Mouse (Mus musculus): ENCODE data around the gene Atxn7. TPM values are rescaled to one million over a fixed set of nuclear protein-coding genes. Genes with fewer than 3 reads are reported as not detected.
A peak's percentile ranks its signal among the peaks of the same experiment; 100 is the strongest.

Atxn7 gene
- polyA plus RNA-seq, 1 experiment from 2014 or later: 4.8 TPM

DNA sequence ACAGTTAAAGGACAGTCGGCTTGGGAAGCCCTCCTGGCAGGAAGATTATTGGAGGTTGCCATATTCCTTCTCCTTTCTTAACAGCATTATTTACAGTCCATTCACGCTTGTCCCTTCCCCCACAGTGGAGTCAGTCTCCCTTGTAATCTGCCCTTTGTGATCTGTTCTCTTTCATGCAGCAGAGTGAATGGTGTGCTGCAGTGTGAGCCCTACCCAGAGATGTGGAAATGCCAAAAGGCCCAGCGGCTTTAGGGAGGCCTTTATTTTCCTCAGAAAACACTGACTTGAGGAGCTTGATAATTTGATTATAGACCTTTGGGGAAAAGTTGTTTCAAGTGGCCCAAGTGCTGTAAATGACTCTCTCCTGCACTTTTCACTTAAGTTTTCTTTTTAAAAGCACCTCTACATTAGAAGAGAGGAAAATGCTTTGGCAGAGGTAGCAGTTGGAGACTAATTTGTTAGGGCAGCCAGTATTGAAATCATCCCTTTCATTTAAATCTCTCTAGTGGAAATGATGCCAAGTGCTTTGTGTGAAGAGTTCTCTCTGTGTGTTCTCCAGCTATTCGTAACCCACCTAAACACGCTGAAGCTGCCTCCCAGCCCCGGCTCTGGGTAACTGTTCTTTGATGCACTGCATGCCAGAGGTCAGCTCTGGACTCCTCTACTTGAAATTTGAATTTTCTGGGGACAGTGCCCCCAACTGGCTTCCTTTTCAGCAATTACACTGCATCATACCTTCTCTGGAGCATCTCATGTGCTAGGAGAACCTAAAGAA is 109.5 kb downstream of the Atxn7 start:
- Histone ChIP-seq H3K4me3 (no peak overlapping the region), H3K27ac (peak overlapping the region; percentile 85), H3K4me2 (replicated peaks) (0 out of 2 replicates have a peak overlapping the region, but pooled peaks have one; percentile 15), H3K9ac (no peak overlapping the region), H3K27me3 (no peaks in the 10 kb centered on the region), H3K9me3 (replicated peaks) (no peaks in the 10 kb centered on the region), H3K36me3 (no peaks in the 10 kb centered on the region), H3K4me1 (peaks cover 37% of the 10 kb centered on the region)
- peak; percentile 93 for ATAC-seq (ENCODE audit: low FRiP score)
- 11% methylated on average over 6 of the region's 6 CpGs for WGBS

DNA sequence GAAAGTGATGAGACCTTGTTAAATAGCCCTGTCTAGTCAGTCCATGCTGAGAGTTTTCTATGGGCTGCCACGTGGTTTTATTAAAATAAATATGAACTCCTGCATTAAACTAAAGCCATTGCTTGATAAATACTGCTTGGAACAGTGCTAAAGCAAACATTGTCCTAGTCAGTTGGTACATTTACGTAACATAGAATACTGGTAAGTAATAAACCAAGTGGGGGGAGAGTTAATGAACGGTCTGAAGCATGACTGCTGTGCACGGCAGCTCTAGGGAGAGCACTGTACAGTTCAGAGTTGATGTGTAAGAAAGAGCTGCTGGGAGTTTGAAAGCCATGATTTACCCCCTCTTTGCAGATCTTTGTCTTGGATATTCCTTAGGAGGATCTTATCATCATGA is 110.2 kb downstream of the Atxn7 start:
- Histone ChIP-seq H3K4me1 (peaks cover 37% of the 10 kb centered on the region), H3K4me2 (replicated peaks) (0 out of 2 replicates have a peak overlapping the region, but pooled peaks have one; percentile 15), H3K9me3 (replicated peaks) (no peaks in the 10 kb centered on the region), H3K27me3 (no peaks in the 10 kb centered on the region), H3K9ac (no peak overlapping the region), H3K27ac (peak overlapping the region; percentile 85), H3K4me3 (no peak overlapping the region), H3K36me3 (no peaks in the 10 kb centered on the region)
- no peak for ATAC-seq (ENCODE audit: low FRiP score)
- WGBS: 44% methylated on average over 4 of the region's 4 CpGs

DNA sequence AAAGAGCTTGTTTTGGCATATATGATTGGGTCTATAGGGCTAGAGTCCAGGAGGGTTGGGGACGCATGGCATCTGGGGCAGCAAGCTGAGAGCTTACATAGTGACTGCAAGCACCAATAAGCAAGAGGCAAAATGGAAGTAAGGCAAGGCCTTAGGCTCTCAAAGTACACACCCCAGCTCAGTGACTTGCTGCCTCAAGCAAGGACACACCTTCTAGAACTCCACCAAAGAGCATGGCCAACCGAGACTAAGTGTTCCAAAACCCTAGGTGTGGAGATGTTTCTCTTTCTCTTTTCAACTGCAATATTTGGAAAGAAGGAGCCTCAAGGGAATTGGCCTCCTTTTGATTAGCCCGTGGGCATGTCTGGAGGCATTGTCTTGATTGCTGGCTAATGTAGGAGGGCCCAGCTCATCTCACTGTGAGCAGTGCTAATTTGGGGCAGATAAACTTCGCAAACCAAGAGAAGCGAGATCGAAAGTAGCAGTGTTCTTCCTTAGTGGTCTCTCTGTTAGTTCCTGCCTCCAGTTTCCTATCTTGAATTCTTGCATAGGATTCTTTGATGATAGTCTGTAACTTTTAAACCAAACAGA is 119.5 kb downstream of the Atxn7 start:
- no peaks in the 10 kb centered on the region for H3K27me3 ChIP-seq
- H3K27ac ChIP-seq: no peak overlapping the region
- no peak for ATAC-seq (ENCODE audit: low FRiP score)
- H3K4me3 ChIP-seq: no peak overlapping the region
- no peaks in the 10 kb centered on the region for H3K36me3 ChIP-seq
- H3K9ac ChIP-seq: no peak overlapping the region
- no peaks in the 10 kb centered on the region for H3K9me3 ChIP-seq (replicated peaks)
- H3K4me1 ChIP-seq: no peaks in the 10 kb centered on the region
- 94% methylated on average over 6 of the region's 6 CpGs for WGBS
- no peak overlapping the region for H3K4me2 ChIP-seq (replicated peaks)

DNA sequence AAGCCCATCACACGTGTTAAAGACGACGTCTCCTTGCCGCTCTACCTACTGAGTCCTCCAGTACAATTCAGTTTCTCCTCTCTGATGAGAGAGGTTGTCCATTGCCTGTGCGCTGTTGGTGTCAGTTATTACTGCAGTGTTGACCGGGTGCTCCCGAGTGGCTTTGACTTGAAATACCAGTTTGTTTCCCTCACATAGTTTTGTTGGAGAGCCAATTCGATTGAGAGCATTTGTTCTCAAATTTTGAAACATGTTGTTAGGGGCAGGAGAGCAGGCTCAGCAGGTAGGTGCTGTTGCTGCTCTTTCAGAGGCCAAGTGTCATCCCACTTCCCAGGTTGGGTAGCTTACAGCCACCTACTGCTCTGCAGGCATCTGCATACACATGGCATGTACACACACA is 122.6 kb downstream of the Atxn7 start:
- Histone ChIP-seq H3K4me2 (replicated peaks) (no peak overlapping the region), H3K4me1 (no peaks in the 10 kb centered on the region), H3K36me3 (0 out of 2 replicates have a peak, but pooled peaks cover 1% of the 10 kb centered on the region), H3K9me3 (replicated peaks) (no peaks in the 10 kb centered on the region), H3K27me3 (no peaks in the 10 kb centered on the region), H3K9ac (no peak overlapping the region), H3K27ac (no peak overlapping the region), H3K4me3 (no peak overlapping the region)
- no peak for ATAC-seq (ENCODE audit: low FRiP score)
- 92% methylated on average over 8 of the region's 8 CpGs for WGBS

DNA sequence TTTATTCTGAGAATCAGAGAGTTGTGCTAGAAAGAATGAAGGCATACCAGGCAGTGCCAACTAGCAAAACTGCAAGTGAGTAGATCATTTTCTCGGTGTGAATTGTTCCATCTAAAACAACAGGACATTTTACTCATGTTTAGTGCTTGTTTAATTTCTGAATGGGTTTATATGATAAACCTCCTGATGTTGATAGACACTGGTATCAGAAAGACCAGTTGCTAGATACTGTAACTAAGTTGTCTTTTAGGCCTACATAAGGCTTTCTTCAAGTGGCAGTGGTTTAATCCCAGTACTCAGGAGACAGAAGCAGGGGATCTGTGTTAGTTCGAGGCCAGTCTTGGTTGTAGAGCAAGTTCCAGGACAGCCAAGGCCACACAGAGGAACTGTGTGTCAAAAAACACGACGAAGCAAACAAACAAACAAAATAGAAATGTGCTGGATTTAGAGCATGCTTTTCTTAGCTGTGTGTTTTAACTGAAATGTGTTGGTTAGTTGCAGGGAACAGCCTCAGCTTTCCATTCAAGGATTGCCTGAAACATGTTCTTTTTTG is 125.5 kb downstream of the Atxn7 start:
- Histone ChIP-seq H3K36me3 (peaks cover 11% of the 10 kb centered on the region), H3K9me3 (replicated peaks) (no peaks in the 10 kb centered on the region), H3K9ac (no peak overlapping the region), H3K27ac (no peak overlapping the region), H3K4me2 (replicated peaks) (no peak overlapping the region), H3K27me3 (no peaks in the 10 kb centered on the region), H3K4me3 (no peak overlapping the region), H3K4me1 (no peaks in the 10 kb centered on the region)
- WGBS: 85% methylated on average over 4 of the region's 4 CpGs
- ATAC-seq (ENCODE audit: low FRiP score): no peak

DNA sequence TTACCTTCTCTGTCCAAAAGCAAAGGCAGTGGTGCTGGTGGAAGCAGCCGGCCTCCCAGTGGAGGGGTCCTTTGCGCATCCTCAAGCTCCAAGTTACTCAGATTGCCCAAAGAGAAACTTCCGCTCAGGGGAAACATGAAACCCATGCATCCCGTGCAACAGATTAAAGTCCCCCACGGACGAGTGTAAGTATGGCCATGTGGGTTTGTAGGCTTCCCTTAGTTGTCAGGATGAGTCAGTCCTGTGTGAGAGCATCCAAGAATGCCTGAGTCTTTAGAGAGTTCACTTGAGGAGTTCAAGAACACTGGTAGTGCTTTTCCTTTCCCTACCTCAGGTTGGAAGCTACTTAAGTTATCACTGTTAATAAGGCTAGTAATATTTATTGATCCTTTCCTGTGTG is 126.1 kb downstream of the Atxn7 start:
- no peak for ATAC-seq (ENCODE audit: low FRiP score)
- 88% methylated on average over 6 of the region's 6 CpGs for WGBS
- peaks cover 11% of the 10 kb centered on the region for H3K36me3 ChIP-seq
- no peaks in the 10 kb centered on the region for H3K27me3 ChIP-seq
- no peak overlapping the region for H3K9ac ChIP-seq
- no peaks in the 10 kb centered on the region for H3K4me1 ChIP-seq
- no peak overlapping the region for H3K4me3 ChIP-seq
- H3K4me2 ChIP-seq (replicated peaks): no peak overlapping the region
- no peaks in the 10 kb centered on the region for H3K9me3 ChIP-seq (replicated peaks)
- H3K27ac ChIP-seq: no peak overlapping the region

DNA sequence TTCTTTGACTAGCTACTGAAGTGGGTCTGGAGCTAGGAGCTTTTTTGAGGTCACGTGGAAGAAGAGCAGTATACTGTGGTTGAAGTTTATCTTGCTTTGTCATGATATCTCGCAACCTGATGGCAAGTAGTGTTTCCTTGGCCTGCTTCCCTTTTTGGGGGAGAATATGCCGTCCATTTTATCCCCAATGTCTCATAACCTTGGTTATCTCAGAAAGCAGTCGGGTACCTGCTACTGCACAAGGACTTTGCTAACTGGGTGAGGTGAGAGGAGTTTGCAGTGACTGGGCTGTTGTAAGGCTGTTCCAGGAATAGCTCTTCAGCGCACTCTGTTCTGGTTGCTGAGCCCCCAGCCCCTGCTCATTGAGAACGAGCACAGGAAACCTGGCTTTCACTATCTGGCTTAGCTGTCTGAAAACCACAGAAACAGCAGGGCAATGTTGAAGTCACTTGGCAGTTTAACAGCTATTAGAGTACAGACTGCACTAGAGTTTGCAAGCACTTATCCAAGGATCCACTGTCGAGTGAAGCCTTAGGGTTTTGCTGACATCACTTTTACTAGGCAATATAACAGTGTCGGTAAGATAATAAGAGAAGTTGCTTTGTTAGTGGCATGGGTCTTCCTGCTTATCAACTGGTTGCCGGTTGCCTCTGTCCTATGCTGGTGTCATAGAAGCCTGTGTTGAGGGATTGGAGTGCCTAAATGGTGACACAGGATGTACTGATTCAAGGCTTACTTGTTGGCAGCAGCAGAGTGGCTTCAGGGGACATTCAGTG is 127.0 kb downstream of the Atxn7 start:
- H3K9me3 ChIP-seq (replicated peaks): no peaks in the 10 kb centered on the region
- no peak for ATAC-seq (ENCODE audit: low FRiP score)
- no peak overlapping the region for H3K4me3 ChIP-seq
- H3K9ac ChIP-seq: no peak overlapping the region
- 93% methylated on average over 9 of the region's 9 CpGs for WGBS
- H3K27ac ChIP-seq: no peak overlapping the region
- peaks cover 14% of the 10 kb centered on the region for H3K36me3 ChIP-seq
- H3K4me2 ChIP-seq (replicated peaks): no peak overlapping the region
- H3K4me1 ChIP-seq: no peaks in the 10 kb centered on the region
- no peaks in the 10 kb centered on the region for H3K27me3 ChIP-seq

DNA sequence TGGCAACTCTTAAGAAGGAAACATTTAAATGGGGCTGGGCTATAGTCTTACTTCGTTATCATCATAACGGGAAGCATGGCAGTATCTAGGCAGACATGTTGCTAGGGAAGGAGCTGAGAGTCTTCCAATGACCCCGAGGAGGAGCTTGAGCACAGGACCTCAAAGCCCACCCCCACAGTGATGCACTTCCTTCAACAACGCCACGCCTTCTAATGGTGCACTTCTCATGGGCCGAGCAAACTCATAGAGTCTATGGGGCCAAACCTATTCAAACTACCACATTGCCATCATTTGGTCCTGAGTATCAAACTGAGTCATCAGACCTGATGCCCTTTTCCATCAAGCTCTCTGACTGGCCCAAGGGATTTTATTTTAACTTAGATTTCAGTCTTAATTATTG is 129.3 kb downstream of the Atxn7 start:
- 96% methylated on average over 6 of the region's 6 CpGs for WGBS

DNA sequence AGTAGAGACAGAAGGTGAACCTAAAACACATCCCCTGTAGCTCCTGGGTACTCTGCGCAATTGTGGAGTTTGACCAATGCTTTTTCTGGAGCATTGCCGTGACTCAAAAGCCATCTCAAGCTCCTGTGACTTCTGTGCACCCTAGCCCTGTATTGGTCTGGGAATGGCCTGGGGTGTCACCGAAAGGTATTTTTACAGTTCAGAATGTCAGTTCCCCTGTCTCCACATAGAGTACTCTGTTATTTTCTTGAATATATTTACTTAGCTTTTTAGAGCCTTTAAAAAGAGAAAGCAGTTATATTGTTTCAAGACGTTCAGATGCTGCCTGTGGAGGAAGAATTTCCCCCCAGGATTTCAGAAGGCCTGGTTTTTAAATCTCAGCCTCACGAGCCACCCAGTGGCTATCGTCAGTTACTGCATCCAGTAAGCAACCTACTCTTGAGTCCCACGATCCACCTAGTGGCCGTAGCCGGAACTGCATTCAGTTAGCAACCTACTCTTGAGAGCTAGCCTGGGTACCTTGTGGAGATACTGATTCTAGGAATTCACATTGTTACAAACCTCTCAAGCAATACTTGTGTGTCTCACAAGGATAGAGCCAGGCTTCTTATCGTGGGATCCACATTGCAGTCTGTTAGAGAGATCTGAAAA is 137.2 kb downstream of the Atxn7 start:
- no peaks in the 10 kb centered on the region for H3K27me3 ChIP-seq
- no peaks in the 10 kb centered on the region for H3K4me1 ChIP-seq
- H3K36me3 ChIP-seq: peaks cover 28% of the 10 kb centered on the region
- no peak overlapping the region for H3K27ac ChIP-seq
- no peaks in the 10 kb centered on the region for H3K9me3 ChIP-seq (replicated peaks)
- ATAC-seq (ENCODE audit: low FRiP score): peak; percentile 65
- WGBS: 30% methylated on average over 10 of the region's 10 CpGs
- H3K4me2 ChIP-seq (replicated peaks): no peak overlapping the region
- no peak overlapping the region for H3K4me3 ChIP-seq
- H3K9ac ChIP-seq: no peak overlapping the region

More for the DNA sequence above, 129.3 kb downstream of the Atxn7 start:
- Histone ChIP-seq H3K4me2 (replicated peaks) (no peak overlapping the region), H3K4me3 (no peak overlapping the region), H3K4me1 (no peaks in the 10 kb centered on the region), H3K9ac (no peak overlapping the region), H3K36me3 (peaks cover 17% of the 10 kb centered on the region), H3K27ac (no peak overlapping the region), H3K27me3 (no peaks in the 10 kb centered on the region), H3K9me3 (replicated peaks) (no peaks in the 10 kb centered on the region)
- ATAC-seq (ENCODE audit: low FRiP score): no peak

DNA sequence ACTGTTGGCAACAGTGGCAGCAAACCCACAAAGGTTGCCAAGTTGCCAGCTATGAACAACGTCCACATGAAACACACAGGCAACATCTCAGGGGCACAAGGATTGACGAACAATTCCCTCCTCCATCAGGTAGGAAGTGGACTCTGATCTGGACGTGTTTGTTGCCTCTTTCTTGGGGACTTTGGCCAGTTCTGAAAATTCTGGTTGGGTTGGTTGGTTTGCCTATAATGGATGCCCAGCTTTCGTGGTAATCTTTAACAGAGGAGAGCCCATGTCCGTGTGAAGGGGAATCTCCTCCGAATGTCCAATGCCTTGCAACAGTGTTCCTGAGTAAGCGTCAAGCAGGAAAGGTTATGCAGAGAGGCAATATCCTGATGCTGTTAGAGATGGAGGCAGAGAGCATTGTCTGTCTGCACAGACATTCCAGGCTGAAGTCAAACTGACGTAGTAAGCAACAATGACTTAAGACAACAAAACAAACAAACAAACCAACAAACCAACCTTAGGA is 139.6 kb downstream of the Atxn7 start:
- ATAC-seq (ENCODE audit: low FRiP score): no peak
- Histone ChIP-seq H3K9ac (no peak overlapping the region), H3K9me3 (replicated peaks) (no peaks in the 10 kb centered on the region), H3K4me3 (no peak overlapping the region), H3K36me3 (peaks cover 27% of the 10 kb centered on the region), H3K4me1 (no peaks in the 10 kb centered on the region), H3K4me2 (replicated peaks) (no peak overlapping the region), H3K27me3 (no peaks in the 10 kb centered on the region), H3K27ac (no peak overlapping the region)
- WGBS: 94% methylated on average over 8 of the region's 8 CpGs

DNA sequence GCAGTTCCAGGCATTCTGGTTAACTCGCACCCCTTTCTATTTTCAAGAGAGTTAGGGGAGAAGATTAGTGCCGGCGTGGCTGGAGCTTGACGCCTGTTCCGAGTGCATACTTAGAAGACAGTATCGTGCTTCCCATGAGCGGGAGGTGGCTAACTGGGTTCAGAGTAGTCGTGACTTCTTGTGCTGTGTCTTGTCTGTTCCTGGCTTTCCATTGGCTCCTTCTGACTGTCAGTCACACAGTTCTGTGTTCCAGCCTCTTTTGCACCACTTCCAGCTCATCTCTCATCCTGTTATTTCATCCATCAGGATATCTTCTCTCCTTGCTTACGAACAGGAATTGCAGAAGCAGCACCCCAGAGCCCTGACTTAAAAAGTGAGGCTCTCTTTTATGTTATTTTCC is 140.1 kb downstream of the Atxn7 start:
- Histone ChIP-seq H3K27ac (no peak overlapping the region), H3K4me1 (no peaks in the 10 kb centered on the region), H3K9me3 (replicated peaks) (no peaks in the 10 kb centered on the region), H3K27me3 (no peaks in the 10 kb centered on the region), H3K4me3 (no peak overlapping the region), H3K36me3 (peaks cover 22% of the 10 kb centered on the region), H3K4me2 (replicated peaks) (no peak overlapping the region), H3K9ac (no peak overlapping the region)
- no peak for ATAC-seq (ENCODE audit: low FRiP score)
- 94% methylated on average over 9 of the region's 9 CpGs for WGBS
